Mouse (Mus musculus): ENCODE measurements around the gene Tmod1. TPM values are rescaled to one million over a fixed set of nuclear protein-coding genes. Genes with fewer than 3 reads are reported as not detected.
A peak's percentile ranks its signal among the peaks of the same experiment; 100 is the strongest.

Tmod1 gene
- polyA plus RNA-seq, 1 experiment from 2014 or later = 4.8 TPM

GRCm38 (mm10) chr4:46033197-46033596 is 5.5 kb upstream of the Tmod1 start:
- Histone ChIP-seq H3K4me1 (no peaks in the 10 kb centered on the region), H3K9me3 (replicated peaks) (no peaks in the 10 kb centered on the region), H3K36me3 (no peaks in the 10 kb centered on the region), H3K4me2 (replicated peaks) (no peak overlapping the region), H3K4me3 (no peak overlapping the region), H3K9ac (no peak overlapping the region), H3K27ac (no peak overlapping the region), H3K27me3 (peaks cover 16% of the 10 kb centered on the region)
- no peak for ATAC-seq (ENCODE audit: low FRiP score)
- 87% methylated on average over 2 of the region's 2 CpGs for WGBS

DNA sequence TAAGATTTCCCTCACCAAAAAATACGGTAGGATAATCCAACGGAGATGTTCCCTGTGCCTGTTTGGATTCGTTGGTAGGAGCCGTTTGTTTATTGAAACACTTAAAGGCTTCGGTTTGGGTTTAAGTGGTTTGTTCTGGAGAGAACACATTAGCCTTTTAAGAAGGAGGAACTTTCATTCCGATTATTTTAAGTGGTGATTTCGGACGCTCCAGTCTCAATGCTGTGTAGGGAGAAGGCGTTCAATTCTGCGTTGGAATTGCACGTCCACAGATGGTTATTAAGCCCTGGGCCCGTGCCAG is 194 bp upstream of the Tmod1 start:
- Histone ChIP-seq H3K9ac (no peak overlapping the region), H3K4me3 (peak overlapping the region; percentile 57), H3K4me2 (replicated peaks) (peak overlapping the region; percentile 98), H3K36me3 (no peaks in the 10 kb centered on the region), H3K4me1 (peaks cover 20% of the 10 kb centered on the region), H3K9me3 (replicated peaks) (no peaks in the 10 kb centered on the region), H3K27ac (no peak overlapping the region), H3K27me3 (peaks cover 56% of the 10 kb centered on the region)
- ATAC-seq (ENCODE audit: low FRiP score) = 0 out of 2 replicates have a peak, but pooled peaks have one; percentile 22
- 14% methylated on average over 12 of the region's 12 CpGs for WGBS

- Histone ChIP-seq H3K9me3 (replicated peaks) (no peaks in the 10 kb centered on the region), H3K27me3 (peaks cover 56% of the 10 kb centered on the region), H3K36me3 (no peaks in the 10 kb centered on the region), H3K9ac (no peak overlapping the region), H3K4me1 (peaks cover 20% of the 10 kb centered on the region), H3K4me3 (peak overlapping the region; percentile 57), H3K4me2 (replicated peaks) (peak overlapping the region; percentile 98), H3K27ac (no peak overlapping the region)
- 21% methylated on average over 6 of the region's 6 CpGs for WGBS
- ATAC-seq (ENCODE audit: low FRiP score) = no peak
Observed at GRCm38 (mm10) chr4:46039899-46040298, 1.2 kb downstream of the Tmod1 start.

DNA sequence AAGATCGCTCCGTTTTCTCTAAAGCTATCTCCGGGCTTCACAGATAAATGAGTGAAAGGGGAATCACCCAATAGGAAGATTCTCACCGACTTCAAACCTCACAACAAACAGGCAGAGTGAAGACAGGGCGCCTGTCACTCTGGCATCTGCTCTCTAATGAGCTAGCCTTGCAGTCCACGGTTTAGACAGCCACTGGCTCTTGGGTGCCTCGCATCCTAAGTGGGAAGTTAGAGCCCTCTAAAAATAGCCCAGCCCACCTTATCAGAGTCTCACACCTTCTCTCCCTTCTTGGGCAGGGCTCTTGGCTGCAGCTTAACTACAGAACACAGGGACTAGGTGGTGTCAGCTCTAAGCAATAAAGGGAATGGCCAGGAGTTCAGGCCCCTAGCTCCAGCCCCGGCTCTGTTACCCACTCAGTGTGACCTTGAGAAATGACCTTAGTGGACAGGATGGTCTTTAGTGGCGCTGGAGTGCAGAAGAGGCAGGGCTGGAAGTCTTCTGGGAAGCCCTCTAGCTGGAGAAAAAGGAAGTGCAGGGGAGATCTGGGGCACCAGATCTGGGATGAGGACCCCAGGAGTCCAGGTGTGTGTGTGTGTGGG is 2.0 kb downstream of the Tmod1 start:
- ATAC-seq (ENCODE audit: low FRiP score) = no peak
- 21% methylated on average over 9 of the region's 9 CpGs for WGBS
- no peaks in the 10 kb centered on the region for H3K36me3 ChIP-seq
- H3K4me3 ChIP-seq = no peak overlapping the region
- no peaks in the 10 kb centered on the region for H3K9me3 ChIP-seq (replicated peaks)
- H3K4me1 ChIP-seq = peaks cover 20% of the 10 kb centered on the region
- H3K9ac ChIP-seq = no peak overlapping the region
- peaks cover 53% of the 10 kb centered on the region for H3K27me3 ChIP-seq
- H3K4me2 ChIP-seq (replicated peaks) = no peak overlapping the region; the same call in 1 of the 2 replicates
- no peak overlapping the region for H3K27ac ChIP-seq

- 23% methylated on average over 7 of the region's 7 CpGs for WGBS
- H3K27me3 ChIP-seq = peaks cover 52% of the 10 kb centered on the region
Observed at GRCm38 (mm10) chr4:46041761-46042504, 3.2 kb downstream of the Tmod1 start.

GRCm38 (mm10) chr4:46042505-46042850 is 3.7 kb downstream of the Tmod1 start:
- no peak for ATAC-seq (ENCODE audit: low FRiP score)
- 50% methylated on average over 5 of the region's 5 CpGs for WGBS
- H3K4me1 ChIP-seq = peaks cover 20% of the 10 kb centered on the region
- no peaks in the 10 kb centered on the region for H3K36me3 ChIP-seq
- 0 out of 2 replicates have a peak overlapping the region, but pooled peaks have one; percentile 8 for H3K4me2 ChIP-seq (replicated peaks)
- H3K9ac ChIP-seq = no peak overlapping the region
- H3K4me3 ChIP-seq = no peak overlapping the region
- no peak overlapping the region for H3K27ac ChIP-seq
- peaks cover 47% of the 10 kb centered on the region for H3K27me3 ChIP-seq
- H3K9me3 ChIP-seq (replicated peaks) = no peaks in the 10 kb centered on the region

More at GRCm38 (mm10) chr4:46041761-46042504, 3.2 kb downstream of the Tmod1 start:
- Histone ChIP-seq H3K9ac (no peak overlapping the region), H3K4me2 (replicated peaks) (0 out of 2 replicates have a peak overlapping the region, but pooled peaks have one; percentile 8), H3K27ac (no peak overlapping the region), H3K9me3 (replicated peaks) (no peaks in the 10 kb centered on the region), H3K4me1 (peaks cover 20% of the 10 kb centered on the region), H3K4me3 (no peak overlapping the region), H3K36me3 (no peaks in the 10 kb centered on the region)
- no peak for ATAC-seq (ENCODE audit: low FRiP score)

- Histone ChIP-seq H3K36me3 (no peaks in the 10 kb centered on the region), H3K27me3 (peaks cover 38% of the 10 kb centered on the region), H3K4me1 (peaks cover 20% of the 10 kb centered on the region), H3K9me3 (replicated peaks) (no peaks in the 10 kb centered on the region), H3K4me2 (replicated peaks) (no peak overlapping the region), H3K4me3 (no peak overlapping the region), H3K27ac (no peak overlapping the region), H3K9ac (no peak overlapping the region)
- WGBS = 79% methylated on average over 8 of the region's 8 CpGs
- no peak for ATAC-seq (ENCODE audit: low FRiP score)
Observed at GRCm38 (mm10) chr4:46043361-46043760, 4.6 kb downstream of the Tmod1 start.

DNA sequence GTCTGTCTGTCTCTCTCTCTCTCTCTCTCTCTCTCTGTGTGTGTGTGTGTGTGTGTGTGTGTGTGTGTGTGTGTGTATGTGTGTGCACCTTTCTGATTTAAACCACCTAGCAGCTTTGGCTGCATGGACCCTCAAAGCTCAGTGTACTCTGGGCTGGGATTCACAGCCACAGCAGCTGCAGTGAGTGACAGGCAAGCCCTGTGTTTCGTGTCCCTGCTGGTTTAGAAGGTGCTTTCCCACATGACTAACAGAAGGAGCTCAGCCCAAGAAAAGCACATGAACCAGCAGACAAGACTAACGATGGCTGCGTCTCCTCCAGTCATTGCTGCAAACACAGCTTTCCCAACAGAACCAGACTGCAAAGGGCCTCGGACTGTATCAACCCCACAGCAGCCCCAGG is 9.2 kb downstream of the Tmod1 start:
- Histone ChIP-seq H3K4me1 (no peaks in the 10 kb centered on the region), H3K9me3 (replicated peaks) (no peaks in the 10 kb centered on the region), H3K9ac (no peak overlapping the region), H3K27me3 (no peaks in the 10 kb centered on the region), H3K27ac (no peak overlapping the region), H3K4me2 (replicated peaks) (no peak overlapping the region), H3K36me3 (no peaks in the 10 kb centered on the region), H3K4me3 (no peak overlapping the region)
- WGBS = 83% methylated on average over 4 of the region's 4 CpGs
- no peak for ATAC-seq (ENCODE audit: low FRiP score)

DNA sequence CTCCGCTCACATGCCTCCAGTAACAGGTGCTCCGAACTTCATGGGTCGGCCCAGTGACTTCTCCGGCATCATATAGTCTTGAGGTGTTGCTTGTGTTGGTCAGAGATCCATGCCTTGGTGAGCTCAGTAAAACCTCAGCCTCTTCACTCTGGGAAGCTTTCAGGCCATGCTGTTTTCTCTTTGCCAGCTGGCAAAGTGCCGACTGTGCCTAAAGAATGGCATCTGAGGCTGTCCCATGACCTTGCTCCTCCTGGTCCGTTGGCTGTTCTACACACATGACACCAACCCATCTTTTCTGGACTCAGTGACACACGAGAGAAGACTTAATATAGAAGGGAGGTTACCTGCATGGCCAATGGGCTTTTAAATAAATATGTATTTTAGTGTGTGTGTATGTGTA is 9.7 kb downstream of the Tmod1 start:
- no peak for ATAC-seq (ENCODE audit: low FRiP score)
- Histone ChIP-seq H3K4me3 (no peak overlapping the region), H3K4me2 (replicated peaks) (no peak overlapping the region), H3K36me3 (no peaks in the 10 kb centered on the region), H3K9ac (no peak overlapping the region), H3K4me1 (no peaks in the 10 kb centered on the region), H3K9me3 (replicated peaks) (no peaks in the 10 kb centered on the region), H3K27ac (no peak overlapping the region), H3K27me3 (no peaks in the 10 kb centered on the region)
- 92% methylated on average over 7 of the region's 7 CpGs for whole genome bisulfite sequencing

DNA sequence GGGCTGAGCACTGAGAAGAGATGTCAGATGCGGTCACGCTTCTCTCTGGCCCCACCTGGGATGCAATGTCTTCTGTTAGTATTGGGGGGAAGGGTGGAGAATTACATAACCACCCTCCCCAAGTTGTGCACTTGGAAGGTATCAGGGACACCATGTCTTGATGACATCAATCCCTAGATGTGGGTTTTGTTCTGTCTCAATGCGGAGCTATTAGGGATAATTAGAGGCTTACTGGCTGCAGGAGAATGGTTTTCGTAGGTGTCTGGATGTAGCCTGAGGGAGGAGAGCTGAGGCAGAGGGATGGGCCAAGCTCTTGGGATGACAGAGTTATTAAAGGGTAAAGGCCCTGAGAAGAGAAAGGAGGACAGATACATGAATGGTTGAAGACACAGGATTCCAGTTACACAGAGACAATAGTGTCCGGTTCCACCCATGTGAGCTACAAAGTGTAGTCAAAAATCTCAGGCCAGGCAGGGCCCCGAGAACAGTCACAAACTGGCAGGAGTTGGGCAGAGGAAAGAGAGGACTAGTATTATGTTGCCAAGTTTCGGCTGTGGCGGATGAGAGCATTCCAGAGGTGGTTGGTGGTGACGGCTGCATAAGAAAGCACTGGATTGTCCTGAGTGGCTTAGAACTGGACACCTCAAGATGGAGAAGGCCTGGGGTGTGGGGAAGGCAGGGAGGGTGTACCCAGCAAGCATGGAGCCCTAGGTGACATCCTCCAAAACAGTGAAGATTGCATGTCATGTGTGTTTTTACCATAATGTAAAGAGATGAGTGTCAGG is 14.8 kb downstream of the Tmod1 start:
- Histone ChIP-seq H3K9ac (no peak overlapping the region), H3K27me3 (no peaks in the 10 kb centered on the region), H3K4me1 (no peaks in the 10 kb centered on the region), H3K4me3 (no peak overlapping the region), H3K36me3 (no peaks in the 10 kb centered on the region), H3K4me2 (replicated peaks) (no peak overlapping the region), H3K27ac (no peak overlapping the region), H3K9me3 (replicated peaks) (peaks cover 7% of the 10 kb centered on the region; the same call in 1 of the 2 replicates)
- ATAC-seq (ENCODE audit: low FRiP score) = no peak
- WGBS = 88% methylated on average over 9 of the region's 9 CpGs

DNA sequence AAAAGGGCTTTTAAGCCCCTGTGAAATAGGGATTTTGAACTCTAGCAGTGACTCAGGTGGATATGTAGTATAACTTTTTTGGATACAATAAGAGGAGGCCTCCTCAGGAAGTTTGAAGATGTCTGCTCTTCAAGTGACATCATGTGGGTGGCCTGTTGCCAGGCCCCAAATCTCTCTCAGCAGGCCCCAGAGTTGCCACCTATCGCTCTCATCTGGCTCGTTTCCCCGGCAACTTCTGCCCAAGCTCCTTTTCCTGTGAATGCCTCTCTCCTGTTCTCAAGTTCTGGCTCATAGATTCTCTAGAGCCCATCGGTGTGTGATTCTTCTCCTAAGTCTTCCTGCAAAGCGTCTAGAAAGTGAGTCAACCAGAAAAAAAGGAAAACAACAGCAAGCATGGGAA is 17.4 kb downstream of the Tmod1 start:
- no peak overlapping the region for H3K27ac ChIP-seq
- no peaks in the 10 kb centered on the region for H3K4me1 ChIP-seq
- H3K4me2 ChIP-seq (replicated peaks) = no peak overlapping the region
- no peak for ATAC-seq (ENCODE audit: low FRiP score)
- peaks cover 7% of the 10 kb centered on the region; the same call in 1 of the 2 replicates for H3K9me3 ChIP-seq (replicated peaks)
- H3K9ac ChIP-seq = no peak overlapping the region
- H3K4me3 ChIP-seq = no peak overlapping the region
- WGBS = 89% methylated on average over 5 of the region's 5 CpGs
- H3K27me3 ChIP-seq = no peaks in the 10 kb centered on the region
- H3K36me3 ChIP-seq = no peaks in the 10 kb centered on the region

- 0 out of 2 replicates have a peak, but pooled peaks have one; percentile 32 for ATAC-seq (ENCODE audit: low FRiP score)
- H3K9ac ChIP-seq = no peak overlapping the region
- H3K4me3 ChIP-seq = no peak overlapping the region
- no peak overlapping the region for H3K4me2 ChIP-seq (replicated peaks)
- H3K27ac ChIP-seq = no peak overlapping the region
- H3K9me3 ChIP-seq (replicated peaks) = peaks cover 7% of the 10 kb centered on the region; the same call in 1 of the 2 replicates
- H3K4me1 ChIP-seq = peaks cover 6% of the 10 kb centered on the region
- no peaks in the 10 kb centered on the region for H3K36me3 ChIP-seq
- H3K27me3 ChIP-seq = no peaks in the 10 kb centered on the region; the same call in 1 of the 2 replicates
- 84% methylated on average over 12 of the region's 12 CpGs for WGBS
Observed at GRCm38 (mm10) chr4:46061259-46061962, 22.7 kb downstream of the Tmod1 start.
